Mouse (Mus musculus) CD8-positive naive resting alpha-beta T cell, adult 2 months (primary cell): Measurements from ENCODE around the gene Plxna1.

Source experiments
- DNase-seq, 2 experiments: peaks; one replicate each; pipeline ENCODE4 v3.0.0; 2022; ENCODE audit warnings: low read depth in 2 of 2, low spot score in 2 of 2

Gene Plxna1

DNA sequence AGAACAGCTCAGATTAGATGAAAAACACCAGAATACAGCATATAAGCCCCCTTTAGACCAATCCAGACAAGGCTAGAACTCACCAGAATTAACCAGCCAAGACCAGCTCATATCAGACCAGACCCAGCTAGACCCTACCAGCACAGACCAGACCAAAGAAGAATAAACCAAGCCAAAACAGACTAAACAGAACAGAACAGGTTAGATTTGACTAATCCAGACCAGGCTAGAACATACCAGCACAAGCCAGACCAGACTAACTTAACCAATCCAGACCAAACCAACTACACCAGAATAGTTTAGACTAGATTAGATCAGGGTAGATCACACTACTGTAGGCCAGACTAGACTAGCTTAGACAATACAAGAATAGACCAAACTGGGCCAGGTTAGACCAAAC is 77.3 kb downstream of the Plxna1 start:
- no peak for DNase-seq

DNA sequence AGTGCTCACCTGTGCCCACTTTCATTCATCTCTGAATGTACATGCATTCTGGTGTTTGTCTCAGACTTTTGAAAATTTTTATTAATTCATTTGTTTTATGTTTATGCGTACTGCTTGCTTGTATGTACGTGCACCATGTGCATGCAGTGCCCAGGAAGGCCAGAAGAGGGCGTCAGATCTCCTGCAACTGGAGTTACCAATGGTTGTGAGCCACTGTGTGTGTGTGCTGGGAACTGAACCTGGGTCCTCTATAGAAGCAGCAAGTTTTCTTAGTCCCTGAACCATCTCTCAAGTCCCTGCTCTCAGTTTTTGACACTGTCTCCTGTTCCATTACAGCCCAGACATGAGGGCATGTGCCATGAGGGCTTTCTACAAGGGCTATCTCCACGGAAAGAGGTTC is 79.3 kb downstream of the Plxna1 start:
- DNase-seq = no peak

DNA sequence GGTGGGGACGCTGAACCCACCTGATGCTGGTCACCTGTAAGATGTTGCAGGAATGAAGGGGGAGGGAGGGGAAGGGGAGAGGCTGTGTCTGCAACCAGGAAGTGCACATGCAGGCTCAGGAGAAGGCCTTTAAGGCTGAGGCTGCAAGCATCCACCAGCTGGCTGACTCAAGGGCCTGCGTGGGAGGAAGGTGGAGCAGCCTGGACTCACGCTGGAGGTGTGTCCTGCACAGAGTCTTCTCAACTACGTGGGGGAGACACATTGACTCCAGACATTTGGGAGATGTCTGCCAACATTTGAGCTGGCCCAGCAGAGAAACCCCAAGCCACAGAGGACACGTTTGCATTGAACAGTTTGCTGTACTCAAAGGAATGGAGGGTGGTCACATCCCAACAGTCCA is 79.8 kb downstream of the Plxna1 start:
- DNase-seq = no peak

DNA sequence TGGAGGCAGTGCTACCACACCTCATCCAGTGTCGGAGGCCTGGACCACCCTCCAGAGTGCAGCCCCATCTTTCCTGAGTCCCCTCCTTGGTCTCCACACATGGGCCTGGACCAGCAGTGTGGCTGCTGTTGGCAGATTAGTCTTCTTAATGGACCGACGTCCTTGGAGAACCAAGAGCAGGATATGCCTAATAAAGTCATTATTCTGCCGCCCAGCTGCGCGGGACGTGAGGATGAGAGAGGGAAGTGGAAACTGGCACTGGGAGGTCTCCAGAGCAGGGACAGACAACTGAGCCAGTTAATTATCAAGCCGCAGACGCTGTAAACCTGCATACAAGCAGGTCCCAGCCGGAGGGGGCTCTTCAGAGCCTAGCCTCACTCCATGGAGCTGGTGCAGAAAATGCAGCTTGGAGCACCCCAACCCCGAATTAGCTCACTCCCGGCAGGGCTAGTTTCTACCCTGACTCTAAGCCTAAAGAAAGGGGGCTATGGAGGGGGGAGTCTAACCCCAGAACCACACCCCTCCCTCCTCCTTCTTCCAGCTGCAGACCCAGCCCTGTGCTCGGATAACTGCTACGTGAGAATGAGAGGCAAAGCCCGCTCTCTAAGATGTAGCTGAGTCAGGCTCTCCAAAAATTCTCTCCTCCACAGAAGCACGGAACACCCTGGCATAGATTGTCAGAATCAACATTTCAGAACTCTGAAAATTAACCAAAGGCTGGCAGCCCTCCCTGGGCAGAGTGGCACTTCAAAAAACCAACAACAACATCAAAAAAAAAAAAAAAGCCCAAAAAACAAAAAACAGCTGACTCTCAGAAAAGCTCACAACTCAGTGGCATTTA is 80.7 kb downstream of the Plxna1 start:
- DNase-seq = no peak

DNA sequence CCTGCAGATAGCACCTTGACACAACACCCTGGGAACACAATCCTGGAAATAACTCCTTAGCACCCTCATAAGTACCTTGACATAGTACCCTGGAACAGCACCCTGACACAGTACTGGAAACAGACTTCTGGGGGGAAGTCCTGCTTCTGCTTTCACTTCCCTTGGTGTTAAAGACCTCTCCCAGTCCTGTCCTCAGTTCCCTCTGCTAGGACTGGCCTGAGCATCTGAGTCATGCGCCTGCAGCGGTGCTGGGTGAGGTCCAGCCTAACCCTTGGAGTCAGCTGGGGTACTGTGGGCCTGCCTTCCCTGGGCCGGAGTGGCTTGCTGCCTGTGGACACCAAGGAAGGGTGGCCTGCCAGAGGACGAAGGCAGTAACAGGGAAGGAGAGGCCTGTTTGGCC is 81.9 kb downstream of the Plxna1 start:
- DNase-seq = no peak

DNA sequence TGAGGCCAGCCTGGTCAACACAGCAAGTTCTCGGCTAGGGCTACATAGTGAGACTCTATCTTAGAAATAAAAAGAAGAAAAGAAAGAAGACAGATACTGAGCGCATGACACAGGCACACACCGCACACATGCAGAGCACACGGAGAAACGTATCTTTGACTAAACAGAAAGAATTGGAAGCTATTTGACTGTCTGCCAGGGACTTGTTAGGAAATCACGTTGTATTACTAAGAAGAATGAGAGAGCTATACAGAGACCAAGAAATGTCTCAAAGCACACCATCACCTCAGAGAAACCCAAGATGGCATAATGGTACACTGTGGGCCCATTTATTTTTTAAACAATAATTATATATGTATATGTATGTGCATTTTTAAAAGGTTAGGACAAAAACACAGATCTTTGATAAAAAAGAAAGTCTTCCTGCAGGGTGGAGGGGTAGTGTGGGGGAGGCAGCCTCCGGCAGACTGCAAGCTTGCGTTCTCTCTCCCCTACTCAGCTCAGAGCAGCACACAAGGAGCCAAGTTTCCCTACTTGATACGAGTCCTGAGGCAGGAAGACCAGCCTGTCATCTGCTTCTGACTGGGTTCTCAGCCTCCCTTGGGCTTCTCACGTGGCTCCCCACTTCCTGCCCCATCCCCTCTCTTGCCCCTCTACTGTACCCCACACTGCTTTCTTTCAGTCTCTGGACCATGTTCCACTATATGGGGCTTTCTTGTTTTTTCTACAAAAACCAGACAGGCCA is 90.5 kb downstream of the Plxna1 start:
- DNase-seq = peak in 1 of 2 experiments; percentile 12

DNA sequence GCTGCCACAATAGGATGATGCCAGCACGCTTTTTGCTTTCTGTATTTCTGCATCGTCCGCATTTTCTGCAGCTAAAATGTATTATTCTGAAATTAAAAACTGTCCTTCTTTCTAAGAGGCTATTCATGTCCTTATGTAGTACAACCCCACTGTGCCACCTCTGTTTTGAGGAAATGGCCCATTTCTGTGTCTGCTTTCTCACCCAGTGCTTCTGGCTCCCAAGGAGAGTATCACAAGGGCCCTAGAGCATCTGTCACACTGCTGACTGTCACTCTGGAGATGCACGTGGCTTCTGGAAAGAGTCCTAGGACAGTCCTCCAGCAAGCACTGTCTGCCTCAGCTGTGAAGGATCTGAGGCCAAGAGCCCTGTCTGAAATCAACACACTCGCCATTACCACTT is 95.2 kb downstream of the Plxna1 start:
- DNase-seq = no peak
